Mouse (Mus musculus): Measurements from ENCODE around the gene Snrnp70.
"Not testable (repeated sequence)": the region's sequence is repeated elsewhere in the genome, so short reads cannot be mapped to it uniquely, and the experiment has no call there.

The Snrnp70 gene

DNA sequence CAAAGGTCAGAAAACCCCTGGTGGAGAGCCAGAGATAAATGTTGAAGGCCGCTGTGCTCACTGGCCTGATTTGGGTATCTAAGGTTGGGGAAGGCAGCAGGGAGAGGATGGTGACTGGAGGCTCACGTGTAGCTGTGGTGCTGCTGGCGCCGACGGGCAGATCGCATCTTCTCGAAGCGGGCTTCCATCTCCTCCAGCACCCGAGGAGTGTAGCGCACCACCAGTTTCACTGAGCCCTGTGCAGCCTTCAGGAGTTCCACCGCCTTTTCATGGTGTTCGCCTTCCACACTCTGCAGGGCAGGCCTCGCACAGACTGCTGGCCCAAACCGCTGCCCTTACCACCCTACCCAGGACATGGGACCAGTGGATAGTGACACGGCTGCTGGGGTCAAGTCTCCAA is 27.4 kb downstream of the Snrnp70 start:
- no peak for DNase-seq (ENCODE audit: low spot score)

- peak; percentile 98 for DNase-seq (ENCODE audit: low spot score)
Measured at GRCm38 (mm10) chr7:45367020-45367880, 28.3 kb downstream of the Snrnp70 start.

DNA sequence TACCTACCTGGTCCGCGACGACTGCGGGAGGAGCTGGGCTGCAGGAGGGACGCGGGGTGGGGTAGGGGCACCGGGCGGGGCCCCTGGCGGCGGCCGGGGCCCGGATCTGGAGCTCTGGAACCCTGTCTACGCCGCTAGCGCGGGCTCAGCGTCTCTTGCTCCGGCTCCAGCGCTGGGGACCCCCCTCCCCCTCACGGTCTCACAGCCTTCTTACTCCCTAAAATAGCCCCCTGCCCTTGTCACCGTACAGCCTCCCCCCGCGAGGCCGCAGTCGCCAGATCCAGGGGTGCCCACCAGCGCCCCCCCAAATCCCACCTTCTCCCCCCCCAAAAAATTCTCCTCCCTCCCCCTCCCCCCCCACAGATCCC is 28.9 kb downstream of the Snrnp70 start, which contains the start of gene Ppfia3:
Gene Ppfia3 (minus strand): TSS at position 368 of the 368 bp plus-strand sequence.
- DNase-seq (ENCODE audit: low spot score) = no peak

- DNase-seq (ENCODE audit: low spot score) = peak; percentile 69
Measured at GRCm38 (mm10) chr7:45365742-45366651, 29.5 kb downstream of the Snrnp70 start.

DNA sequence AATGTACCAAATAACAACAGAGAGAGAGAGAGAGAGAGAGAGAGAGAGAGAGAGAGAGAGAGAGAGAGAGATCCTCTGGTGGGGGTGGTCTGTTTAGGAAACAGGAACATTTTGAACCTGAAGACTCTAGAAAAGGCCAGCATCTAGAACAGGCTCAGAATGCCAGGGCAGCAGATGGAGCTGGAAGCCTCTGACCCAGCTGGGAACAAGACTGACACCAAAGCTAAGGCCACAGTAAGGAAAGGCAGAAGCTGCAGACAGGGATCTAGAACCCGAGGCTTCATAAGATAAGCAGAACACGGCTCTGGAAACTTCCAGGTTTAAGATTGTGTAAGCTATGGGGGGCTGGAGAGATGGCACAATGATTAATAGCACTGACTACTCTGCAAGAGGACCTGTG is 31.6 kb downstream of the Snrnp70 start:
- no peak for DNase-seq (ENCODE audit: low spot score)

DNA sequence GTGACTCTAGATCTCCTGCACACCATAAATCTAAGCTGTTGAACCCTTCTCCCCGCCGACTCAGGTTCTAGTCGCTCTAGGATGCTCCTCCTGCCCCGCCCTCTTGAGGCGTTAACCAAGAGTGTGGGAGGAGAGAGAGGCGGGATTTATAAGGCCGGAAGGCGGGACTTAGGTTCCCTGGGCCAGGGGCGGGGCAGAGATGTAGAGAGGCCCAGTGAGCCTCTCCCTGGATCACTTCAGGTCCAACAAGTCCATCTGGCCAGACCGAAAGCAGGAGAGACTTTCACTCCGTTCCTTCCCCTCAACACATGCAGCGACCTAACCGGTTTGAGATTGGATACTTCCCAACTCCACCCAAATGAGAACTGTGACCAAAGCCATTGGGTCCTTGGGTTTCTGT is 32.7 kb downstream of the Snrnp70 start:
- no peak for DNase-seq (ENCODE audit: low spot score)

DNA sequence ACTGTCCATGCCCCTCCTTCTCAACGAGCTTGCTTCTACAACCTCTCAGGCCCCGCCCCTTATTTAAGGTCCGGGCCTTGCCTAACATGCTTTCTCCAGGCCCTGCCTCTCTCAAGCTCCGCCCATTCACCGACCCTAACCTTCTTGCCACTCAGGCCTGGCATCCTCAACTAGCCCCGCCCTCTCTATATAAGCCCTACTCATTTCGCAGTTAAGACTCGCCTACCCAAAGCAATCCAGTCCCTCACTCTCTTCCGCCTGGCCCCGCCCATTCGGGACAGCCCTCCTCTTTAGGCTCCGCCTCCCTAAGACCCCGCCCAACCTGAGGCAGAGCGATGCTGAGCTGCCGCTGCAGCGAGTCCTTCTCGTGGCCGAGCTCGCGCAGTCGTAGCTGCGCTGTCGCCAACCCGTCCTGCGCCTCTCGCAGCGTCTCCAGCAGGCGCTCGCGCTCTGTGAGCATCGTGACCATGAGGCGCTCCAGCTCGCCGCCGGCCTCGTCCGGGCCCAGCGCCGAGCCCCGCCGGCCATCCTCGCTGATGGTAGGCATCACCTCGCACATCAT is 34.2 kb downstream of the Snrnp70 start:
- DNase-seq (ENCODE audit: low spot score) = peak; percentile 75

DNA sequence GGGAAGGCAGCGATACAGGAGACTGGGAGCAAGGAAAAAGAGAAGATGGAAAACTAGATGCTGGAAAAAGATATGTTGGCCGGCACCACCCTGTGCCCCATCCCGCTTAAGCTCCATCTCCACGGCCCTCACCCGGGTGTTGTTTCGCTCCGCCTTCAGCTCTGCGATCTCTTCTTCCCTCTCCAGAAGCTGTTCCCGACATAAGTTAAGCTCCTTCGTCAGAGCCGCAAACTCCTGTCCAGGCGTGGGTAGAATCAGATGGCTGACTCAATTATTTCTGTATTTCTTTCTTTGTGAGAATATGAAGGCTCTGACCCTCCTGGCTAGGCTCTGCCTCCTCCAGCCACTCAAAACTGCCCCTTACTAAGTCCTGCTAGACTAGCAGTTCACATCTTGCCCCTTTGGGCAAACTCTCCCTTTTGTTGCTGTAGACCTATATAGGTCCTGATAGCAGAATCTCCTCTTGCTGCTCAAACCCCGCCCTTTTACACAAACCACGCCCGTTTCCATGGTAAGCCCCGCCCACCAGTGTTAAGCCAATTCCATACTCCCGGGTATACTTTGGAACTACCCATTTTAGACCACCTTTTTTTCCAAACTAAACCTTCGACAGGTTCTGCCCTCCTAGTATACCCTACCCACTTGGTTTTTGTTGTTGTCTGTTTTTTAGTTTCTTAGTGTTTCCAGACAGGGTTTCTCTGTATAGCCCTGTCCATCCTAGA is 35.0 kb downstream of the Snrnp70 start:
- no peak for DNase-seq (ENCODE audit: low spot score)

DNA sequence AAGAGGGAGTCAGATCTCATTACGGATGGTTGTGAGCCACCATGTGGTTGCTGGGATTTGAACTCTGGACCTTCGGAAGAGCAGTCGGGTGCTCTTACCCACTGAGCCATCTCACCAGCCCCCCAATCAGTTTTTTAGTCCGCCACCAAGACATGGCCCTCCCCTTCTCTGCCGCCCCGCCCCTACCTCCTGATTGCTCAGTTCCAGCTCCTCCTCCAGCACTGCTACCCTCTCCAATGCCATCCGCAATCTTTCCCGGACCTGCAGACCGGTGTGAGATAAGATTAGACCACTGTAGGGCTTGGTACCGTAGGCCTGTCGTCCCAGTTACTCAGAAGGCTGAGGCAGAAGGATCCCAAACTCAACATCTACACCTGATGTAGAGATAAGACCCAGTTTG is 36.5 kb downstream of the Snrnp70 start:
- DNase-seq (ENCODE audit: low spot score) = not testable (repeated sequence)

GRCm38 (mm10) chr7:45356087-45356486 is 39.5 kb downstream of the Snrnp70 start:
- DNase-seq (ENCODE audit: low spot score) = no peak

DNA sequence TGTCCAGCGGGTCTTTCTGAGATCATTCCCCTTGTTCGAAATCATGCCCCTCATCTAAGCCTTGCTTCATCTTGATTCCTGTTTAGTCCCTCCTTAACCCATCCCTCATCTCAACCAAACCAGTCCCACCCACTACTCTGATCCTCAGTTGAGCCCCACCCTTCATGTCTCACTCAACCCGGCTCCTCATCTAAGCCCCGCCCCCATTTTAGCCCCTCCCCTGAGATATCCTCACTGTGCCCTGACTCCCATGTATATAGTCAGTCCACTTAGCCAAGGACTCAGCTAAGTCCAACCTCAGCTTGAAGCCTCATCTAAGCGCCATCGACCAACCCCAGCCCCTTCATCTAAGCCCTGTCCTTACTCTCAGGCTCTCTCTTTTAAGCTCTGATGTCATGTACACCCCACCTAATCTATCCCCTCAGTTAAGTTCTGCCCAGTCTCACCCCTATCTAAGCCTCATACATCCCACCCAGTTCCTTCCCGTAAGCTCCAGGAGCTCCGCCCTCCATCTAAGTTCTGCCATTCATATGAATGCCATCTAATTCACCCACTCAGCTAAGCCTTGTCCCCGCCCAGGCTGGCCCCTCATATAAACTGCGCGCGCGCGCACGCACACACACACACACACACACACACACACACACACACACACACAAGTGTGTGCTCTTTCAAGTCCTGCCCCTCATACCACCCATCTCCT is 40.1 kb downstream of the Snrnp70 start:
- no peak for DNase-seq (ENCODE audit: low spot score)

DNA sequence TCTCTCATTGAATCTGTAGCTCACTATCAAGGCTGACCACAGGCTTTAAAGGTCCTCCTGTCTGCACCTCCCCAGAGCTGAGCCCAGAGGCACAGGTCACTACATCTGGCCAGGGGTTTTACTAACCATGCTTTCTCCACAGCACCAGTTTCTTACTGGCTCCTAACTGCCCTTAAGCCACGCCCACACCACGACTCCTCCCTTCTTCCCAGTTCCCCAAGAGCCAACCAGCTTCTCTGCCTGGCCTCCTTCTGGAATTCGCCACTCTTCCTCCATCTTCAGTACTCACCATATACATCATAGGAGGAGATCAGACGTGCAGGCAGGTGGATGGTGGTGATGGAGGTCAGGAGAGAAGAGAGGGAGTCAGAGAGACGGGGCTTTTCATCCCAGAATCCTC is 42.5 kb downstream of the Snrnp70 start:
- no peak for DNase-seq (ENCODE audit: low spot score)

GRCm38 (mm10) chr7:45346905-45347304 is 48.6 kb downstream of the Snrnp70 start:
- DNase-seq (ENCODE audit: low spot score) = no peak

DNA sequence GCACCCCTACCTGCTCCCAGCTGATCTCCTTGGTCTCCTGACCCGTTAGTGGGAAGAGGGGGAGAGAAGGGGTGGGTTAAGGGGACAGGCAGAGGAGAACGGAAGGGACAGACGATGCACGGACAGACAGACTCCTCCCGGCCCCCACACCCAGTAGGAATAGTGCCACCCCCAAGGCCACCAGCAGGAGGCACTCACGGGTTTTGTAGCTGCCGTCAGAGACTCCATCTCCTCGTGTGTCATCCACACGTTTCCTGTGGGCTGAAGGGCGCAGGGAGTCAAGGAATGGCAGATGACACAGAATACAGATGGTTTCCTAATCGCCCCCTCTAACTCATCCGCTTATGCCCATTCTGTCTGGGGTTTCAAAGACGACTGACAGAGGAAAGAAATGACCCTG is 52.0 kb downstream of the Snrnp70 start:
- DNase-seq (ENCODE audit: low spot score) = no peak

DNA sequence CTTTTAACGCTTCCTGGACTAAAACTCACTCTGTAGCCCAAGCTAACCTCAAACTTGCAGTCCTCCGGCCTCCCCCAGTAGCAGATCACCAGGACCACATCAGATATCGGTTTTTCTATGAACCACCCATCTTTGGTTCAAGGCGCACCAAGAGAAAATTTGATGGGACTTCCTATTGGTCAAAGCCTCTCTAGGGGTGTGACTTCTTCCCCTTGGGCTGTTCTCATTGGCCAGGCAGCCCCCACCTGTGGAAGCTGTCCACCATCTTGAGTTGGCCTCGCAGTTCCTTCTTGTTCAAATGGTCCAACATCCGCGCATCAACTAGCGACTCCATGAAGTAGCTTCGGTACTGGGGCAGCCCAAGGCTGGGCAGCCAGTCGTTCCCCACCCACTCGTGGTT is 53.5 kb downstream of the Snrnp70 start:
- no peak for DNase-seq (ENCODE audit: low spot score)

GRCm38 (mm10) chr7:45341303-45341702 is 54.2 kb downstream of the Snrnp70 start:
- peak; percentile 79 for DNase-seq (ENCODE audit: low spot score)

- DNase-seq (ENCODE audit: low spot score) = peak; percentile 66
Measured at GRCm38 (mm10) chr7:45340669-45341068, 54.9 kb downstream of the Snrnp70 start.

DNA sequence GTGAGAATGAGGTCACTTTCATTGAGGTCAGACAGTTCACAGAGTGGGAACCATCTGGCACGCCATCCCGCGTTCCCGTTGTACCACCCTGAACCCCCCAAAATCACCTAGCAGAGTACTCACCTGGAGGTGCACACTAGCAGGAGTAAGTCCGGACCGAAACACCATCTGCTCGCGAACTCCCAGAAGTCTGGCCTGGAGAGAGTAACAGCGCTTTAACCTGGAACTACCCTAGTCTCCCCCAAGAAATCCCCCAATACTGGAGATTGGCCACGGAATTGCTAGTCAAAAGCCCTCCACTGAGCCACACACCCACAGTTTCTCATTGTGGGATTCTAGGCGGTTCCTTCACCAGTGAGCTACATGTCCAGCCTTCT is 55.5 kb downstream of the Snrnp70 start:
- DNase-seq (ENCODE audit: low spot score) = no peak

- DNase-seq (ENCODE audit: low spot score) = peak; percentile 80
Measured at GRCm38 (mm10) chr7:45339410-45340065, 56.0 kb downstream of the Snrnp70 start.

- DNase-seq (ENCODE audit: low spot score) = peak; percentile 47
Measured at GRCm38 (mm10) chr7:45338161-45338911, 57.2 kb downstream of the Snrnp70 start.

All from ovary, postnatal 36 days (tissue).